Mouse (Mus musculus) forebrain, embryonic 11.5 days (tissue): ENCODE data around the gene Trim17. TPM values are rescaled to one million over a fixed set of nuclear protein-coding genes. Genes with fewer than 3 reads are reported as not detected.
A peak's percentile ranks its signal among the peaks of the same experiment; 100 is the strongest.

ENCODE experiments used
- ATAC-seq: fragments of 200-750 bp; cut with Nextera tagmentation; replicated peaks from 2 replicates; pipeline ENCODE4 v1.8.0; 2017; ENCODE audit warnings: moderate TSS enrichment; ENCODE audit not compliant: low FRiP score
- DNase-seq: peaks from one replicate; pipeline ENCODE4 v3.0.0-alpha.2; 2017; ENCODE audit warnings: low spot score
- H3K27ac ChIP-seq: fragments of 300-500 bp; sonication (generic); 2 replicates; pipeline ENCODE4 v1.5.1; 2014; ENCODE audit warnings: low read depth, low read length
- H3K27me3 ChIP-seq: fragments of 300-500 bp; sonication (generic); 2 replicates; pipeline ENCODE4 v1.6.1; 2014; ENCODE audit warnings: mild to moderate bottlenecking, low read length, mixed read lengths; ENCODE audit not compliant: control insufficient read depth, insufficient read depth
- H3K36me3 ChIP-seq: fragments of 300-500 bp; sonication (generic); 2 replicates; pipeline ENCODE4 v1.6.1; 2014; ENCODE audit warnings: mild to moderate bottlenecking, low read length, moderate library complexity, mixed read lengths; ENCODE audit not compliant: control insufficient read depth, insufficient read depth
- H3K4me1 ChIP-seq: fragments of 300-500 bp; sonication (generic); replicated peaks from 2 replicates; pipeline ENCODE4 v1.6.1; 2014; ENCODE audit warnings: low read length, mixed read lengths; ENCODE audit not compliant: control insufficient read depth, insufficient read depth
- H3K4me2 ChIP-seq: fragments of 300-500 bp; sonication (generic); 2 replicates; pipeline ENCODE4 v1.6.1; 2014; ENCODE audit warnings: low read depth, mild to moderate bottlenecking, low read length, moderate library complexity, mixed read lengths; ENCODE audit not compliant: severe bottlenecking
- H3K4me3 ChIP-seq: fragments of 300-500 bp; sonication (generic); 2 replicates; pipeline ENCODE4 v1.5.1; 2014; ENCODE audit warnings: low read depth, low read length
- H3K9ac ChIP-seq: fragments of 300-500 bp; sonication (generic); 2 replicates; pipeline ENCODE4 v1.6.1; 2014; ENCODE audit warnings: low read length
- H3K9me3 ChIP-seq: fragments of 300-500 bp; sonication (generic); 2 replicates; pipeline ENCODE4 v1.6.1; 2016; ENCODE audit warnings: low read length, mixed read lengths; ENCODE audit not compliant: control insufficient read depth
- WGBS: fragments of 180-500 bp; shearing (Covaris S2); extraction: QIAGEN DNeasy Blood & Tissue Kit; methylation state at CpG from one replicate; pipeline ENCODE4 v1.1.7; 2014; 5-methylcytosine and 5-hydroxymethylcytosine counted together
- polyA plus RNA-seq: library from polyadenylated mRNA; unstranded; fragments of >200 nt; fragmentation: Nextera tagmentation; extraction: Ambion mirVana; gene quantifications from 2 replicates; pipeline ENCODE4 v1.2.1, GENCODE M21; 2014

The Trim17 gene
- polyA plus RNA-seq, 1 experiment from 2014 or later = 0.75 TPM

DNA sequence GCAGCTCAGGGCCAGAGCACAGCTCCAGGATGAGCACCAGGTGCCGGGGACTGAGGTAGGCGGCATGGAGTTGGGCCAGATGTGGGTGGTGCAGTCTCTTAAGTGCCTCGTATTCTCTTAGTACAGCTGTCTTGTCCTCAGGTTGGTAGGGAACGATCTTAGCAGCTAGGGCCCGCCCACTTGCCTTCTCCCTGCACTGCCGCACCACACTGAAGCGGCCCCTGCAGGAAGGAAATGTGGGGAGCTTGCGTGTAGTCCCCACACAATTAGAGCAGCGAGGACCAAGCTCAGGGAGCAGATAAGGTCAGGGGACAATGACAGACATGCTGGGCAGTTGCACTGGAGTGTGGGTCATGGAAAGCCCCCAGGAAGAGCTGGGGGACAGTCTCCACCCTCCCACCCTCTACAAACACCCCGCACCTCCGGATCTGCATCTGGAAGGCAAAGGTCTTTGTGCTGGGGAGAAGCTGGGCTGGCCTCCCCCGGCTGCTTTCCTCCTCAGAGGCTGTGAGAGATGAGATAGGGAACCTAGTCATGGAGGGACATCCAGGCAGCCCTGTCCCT lies 41.4 kb downstream of the Trim17 start:
- WGBS = 60% methylated on average over 12 of the region's 12 CpGs
- no peak overlapping the region for H3K4me3 ChIP-seq
- ATAC-seq (no peak), DNase-seq (no peak)
- H3K27ac ChIP-seq = no peak overlapping the region
- H3K4me2 ChIP-seq = no peak overlapping the region
- H3K9me3 ChIP-seq = no peaks in the 10 kb centered on the region
- H3K36me3 ChIP-seq = no peaks in the 10 kb centered on the region; the same call in 1 of the 2 replicates
- peaks cover 2% of the 10 kb centered on the region; the same call in 1 of the 2 replicates for H3K4me1 ChIP-seq
- H3K9ac ChIP-seq = no peak overlapping the region
- peaks cover 9% of the 10 kb centered on the region; the same call in 1 of the 2 replicates for H3K27me3 ChIP-seq

DNA sequence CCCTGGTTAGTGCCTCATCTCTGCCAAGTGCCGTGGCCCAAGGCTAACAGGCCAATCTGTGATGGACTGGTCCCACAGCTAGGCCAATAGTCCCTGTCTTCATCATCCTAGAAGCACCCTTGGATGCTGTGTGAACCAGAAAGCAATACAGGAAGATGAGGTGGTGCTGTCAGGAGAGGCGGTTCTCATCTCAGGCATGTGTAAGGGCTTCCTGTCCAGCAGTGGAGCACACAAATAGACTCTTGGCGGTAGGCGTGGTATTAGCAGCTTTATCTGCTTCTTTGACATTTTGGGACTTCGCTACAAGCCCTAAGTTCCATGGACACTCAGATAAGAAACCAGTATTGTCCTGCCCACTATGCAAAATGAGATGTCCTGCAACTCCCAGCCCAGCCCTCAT lies 43.1 kb downstream of the Trim17 start:
- Histone ChIP-seq H3K4me3 (no peak overlapping the region), H3K27ac (no peak overlapping the region), H3K9me3 (no peaks in the 10 kb centered on the region), H3K9ac (no peak overlapping the region), H3K27me3 (peaks cover 9% of the 10 kb centered on the region; the same call in 1 of the 2 replicates), H3K4me1 (peaks cover 2% of the 10 kb centered on the region; the same call in 1 of the 2 replicates), H3K4me2 (no peak overlapping the region), H3K36me3 (no peaks in the 10 kb centered on the region)
- DNase-seq (no peak), ATAC-seq (no peak)
- 91% methylated on average over 5 of the region's 5 CpGs for WGBS

DNA sequence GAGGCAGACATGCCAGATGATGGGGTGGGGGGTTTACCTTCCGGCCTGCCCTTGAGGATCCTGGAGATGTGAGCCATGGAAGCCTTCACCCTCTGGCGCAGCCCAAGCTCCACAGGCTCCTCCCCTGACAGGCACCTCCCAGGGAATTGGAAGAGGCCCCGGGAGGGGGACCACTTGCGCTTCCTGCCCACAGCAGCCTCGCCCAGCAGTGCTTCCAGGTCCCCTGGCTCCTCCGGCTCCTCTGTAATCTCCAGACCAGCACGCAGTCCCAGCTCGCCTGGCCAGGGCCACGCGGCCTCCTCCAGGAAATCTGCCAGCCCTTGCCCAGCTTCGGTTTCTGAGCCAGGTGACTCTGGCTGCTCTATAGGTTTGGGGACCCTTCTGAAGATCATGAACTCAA lies 44.7 kb downstream of the Trim17 start:
- H3K9ac ChIP-seq = no peak overlapping the region
- H3K27me3 ChIP-seq = peaks cover 8% of the 10 kb centered on the region; the same call in 1 of the 2 replicates
- peaks cover 2% of the 10 kb centered on the region; the same call in 1 of the 2 replicates for H3K4me1 ChIP-seq
- H3K36me3 ChIP-seq = no peaks in the 10 kb centered on the region
- no peak overlapping the region for H3K27ac ChIP-seq
- no peak overlapping the region for H3K4me3 ChIP-seq
- DNase-seq (no peak), ATAC-seq (no peak)
- H3K4me2 ChIP-seq = no peak overlapping the region
- WGBS = 60% methylated on average over 11 of the region's 11 CpGs
- no peaks in the 10 kb centered on the region for H3K9me3 ChIP-seq

DNA sequence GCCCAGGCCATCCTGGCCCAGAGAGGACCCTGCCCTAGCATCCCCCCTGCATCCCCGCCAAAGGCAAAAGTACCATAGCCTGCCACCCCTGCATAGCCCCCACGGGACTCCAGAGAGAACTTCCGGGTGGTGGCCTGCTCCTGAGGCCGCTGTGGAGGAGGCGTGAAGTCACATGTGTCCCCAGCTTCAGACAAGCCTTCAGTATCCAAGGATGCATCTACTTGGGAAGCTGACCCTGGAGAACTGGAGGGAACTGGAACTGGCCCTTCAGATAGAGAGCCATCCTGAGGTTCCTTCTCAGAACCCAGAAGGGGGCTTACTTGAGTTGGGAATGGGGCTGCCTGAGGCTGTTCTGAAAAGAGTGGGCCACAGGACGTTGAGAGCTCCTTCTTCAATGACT lies 45.3 kb downstream of the Trim17 start:
- no peak for ATAC-seq
- WGBS = 84% methylated on average over 6 of the region's 6 CpGs

DNA sequence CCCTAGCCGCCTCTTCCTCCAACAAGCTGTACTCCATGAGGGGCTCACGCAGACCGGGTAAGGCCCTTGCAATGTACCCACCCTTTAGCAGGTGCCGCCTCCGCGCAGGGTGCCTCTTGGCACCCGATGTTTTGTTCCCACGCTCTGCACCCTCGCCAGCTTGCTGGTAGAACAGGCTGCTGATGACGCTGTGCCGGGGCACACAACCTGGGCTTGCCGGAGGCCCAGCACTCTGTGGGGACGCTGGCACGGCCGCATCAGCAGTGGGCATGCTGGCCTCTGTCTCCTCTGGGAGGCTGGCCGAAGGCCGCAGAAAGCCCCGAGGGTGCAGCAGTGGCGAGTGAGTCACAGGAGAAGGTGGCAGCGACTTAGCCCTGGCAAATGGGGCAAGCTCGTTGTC lies 46.1 kb downstream of the Trim17 start:
- H3K36me3 ChIP-seq = no peaks in the 10 kb centered on the region
- no peak overlapping the region for H3K27ac ChIP-seq
- peaks cover 4% of the 10 kb centered on the region; the same call in 1 of the 2 replicates for H3K27me3 ChIP-seq
- DNase-seq = no peak
- H3K4me2 ChIP-seq = no peak overlapping the region
- H3K4me3 ChIP-seq = no peak overlapping the region
- no peak for ATAC-seq
- no peaks in the 10 kb centered on the region for H3K9me3 ChIP-seq
- 92% methylated on average over 21 of the region's 21 CpGs for WGBS
- no peak overlapping the region for H3K9ac ChIP-seq
- no peaks in the 10 kb centered on the region for H3K4me1 ChIP-seq

More for the DNA sequence above, 45.3 kb downstream of the Trim17 start:
- DNase-seq = no peak
- H3K36me3 ChIP-seq = no peaks in the 10 kb centered on the region
- no peaks in the 10 kb centered on the region for H3K4me1 ChIP-seq
- no peak overlapping the region for H3K27ac ChIP-seq
- no peak overlapping the region for H3K9ac ChIP-seq
- no peak overlapping the region for H3K4me3 ChIP-seq
- peaks cover 5% of the 10 kb centered on the region; the same call in 1 of the 2 replicates for H3K27me3 ChIP-seq
- H3K9me3 ChIP-seq = no peaks in the 10 kb centered on the region
- no peak overlapping the region for H3K4me2 ChIP-seq

DNA sequence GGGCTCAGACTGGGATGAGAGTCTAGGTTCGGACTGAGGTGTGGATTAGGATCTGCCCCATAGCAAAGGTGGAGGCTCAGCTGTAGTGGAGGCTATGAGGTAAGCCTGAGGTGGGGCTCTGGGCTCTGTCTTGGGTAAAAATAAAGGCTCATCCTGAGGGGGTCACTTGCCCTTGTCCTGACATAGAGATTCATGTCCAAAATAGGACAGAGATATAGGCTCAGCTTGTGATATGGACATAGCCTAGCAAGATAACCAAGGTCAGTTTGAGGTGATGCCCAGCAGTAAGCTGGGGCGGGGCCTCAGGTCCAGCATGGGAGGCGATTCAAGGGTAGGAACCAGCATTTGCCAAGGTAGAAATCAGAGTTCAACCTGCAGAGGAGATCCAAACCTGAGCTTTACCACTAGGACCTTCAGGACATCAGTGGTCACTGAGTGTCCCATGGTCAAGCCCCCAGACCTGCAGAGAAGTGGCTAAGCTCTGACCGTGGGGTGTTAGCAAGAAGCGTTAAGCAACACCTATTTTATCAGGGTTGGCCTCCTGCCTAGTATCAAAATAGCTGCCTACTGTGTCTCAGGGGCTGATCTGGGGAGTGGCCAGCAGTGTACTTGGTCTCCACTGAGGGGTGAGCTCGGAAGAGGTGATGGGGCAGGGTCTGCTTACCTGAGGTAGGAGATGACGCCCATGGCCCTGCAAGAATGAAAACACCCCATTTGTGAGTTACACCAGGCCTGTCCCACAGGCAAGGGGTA lies 48.0 kb downstream of the Trim17 start:
- Histone ChIP-seq H3K9ac (no peak overlapping the region), H3K4me1 (no peaks in the 10 kb centered on the region), H3K4me3 (no peak overlapping the region), H3K27ac (no peak overlapping the region), H3K4me2 (no peak overlapping the region), H3K36me3 (no peaks in the 10 kb centered on the region), H3K27me3 (no peaks in the 10 kb centered on the region), H3K9me3 (no peaks in the 10 kb centered on the region)
- no peak for ATAC-seq
- WGBS = 78% methylated on average over 7 of the region's 7 CpGs
- DNase-seq = no peak

DNA sequence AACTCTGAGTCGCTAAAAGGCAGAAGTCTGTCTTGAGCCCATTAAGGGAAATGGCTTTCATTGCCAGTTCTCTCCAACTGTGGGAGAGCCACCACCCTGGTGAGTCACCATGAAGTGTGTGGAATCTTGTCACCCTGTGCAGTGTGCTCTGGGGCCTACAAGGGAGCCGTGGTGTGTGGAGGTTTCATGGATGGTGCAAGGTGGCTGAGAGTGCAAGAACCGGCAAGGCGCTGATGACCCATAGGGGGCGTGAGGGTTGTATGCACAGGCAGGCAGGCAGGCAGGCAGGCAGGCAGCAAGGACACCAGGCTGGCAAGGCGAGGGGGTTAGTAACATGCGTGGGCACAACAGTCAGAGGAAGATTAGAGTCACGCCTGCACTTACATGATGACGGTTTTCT lies 60.6 kb downstream of the Trim17 start:
- peak; percentile 71 for DNase-seq
- no peaks in the 10 kb centered on the region for H3K9me3 ChIP-seq
- H3K36me3 ChIP-seq = no peaks in the 10 kb centered on the region
- H3K4me1 ChIP-seq = no peaks in the 10 kb centered on the region
- no peak overlapping the region for H3K9ac ChIP-seq
- WGBS = 37% methylated on average over 9 of the region's 9 CpGs
- H3K27me3 ChIP-seq = no peaks in the 10 kb centered on the region
- no peak for ATAC-seq
- H3K4me3 ChIP-seq = no peak overlapping the region
- no peak overlapping the region for H3K27ac ChIP-seq
- H3K4me2 ChIP-seq = no peak overlapping the region
